Mouse (Mus musculus) urinary bladder, postnatal 4 days (tissue): Measurements from ENCODE around the gene Lrp2bp.

Experiments
- DNase-seq, 2 experiments: peaks; one replicate each; pipeline ENCODE4 v3.0.0; 2021 to 2022; ENCODE audit warnings: low spot score in 2 of 2

Gene Lrp2bp

DNA sequence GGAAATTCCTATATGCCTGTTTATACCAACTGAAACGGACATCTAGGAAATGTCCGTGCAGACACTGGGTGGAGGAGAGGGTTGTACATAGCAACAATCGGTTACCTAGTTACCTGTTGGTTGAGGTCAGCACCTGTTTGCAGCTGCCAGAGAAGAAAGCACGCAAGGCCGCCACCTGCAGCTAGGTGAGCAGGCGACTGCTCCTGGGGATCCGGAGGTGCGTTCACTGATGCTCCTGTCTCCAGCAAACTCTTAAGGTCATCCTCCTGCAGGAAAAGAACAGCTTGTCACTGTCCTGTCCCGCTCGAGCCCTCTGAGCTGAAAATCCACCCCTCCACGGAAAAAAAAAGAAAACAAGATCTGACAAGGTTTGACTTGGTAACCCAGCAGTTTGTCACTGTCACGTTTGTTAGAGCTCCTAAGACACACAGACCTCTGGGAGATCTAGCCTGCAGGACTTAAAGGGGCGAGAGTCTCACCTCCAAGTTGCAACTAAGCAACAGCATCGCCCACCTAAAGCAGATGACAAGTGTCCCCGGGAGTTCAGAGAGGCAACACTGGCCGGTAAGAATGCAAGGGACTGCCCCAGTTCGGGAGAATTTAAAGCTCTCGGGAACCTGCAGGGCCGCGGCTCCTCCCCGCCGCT is at the start of gene Lrp2bp:
Gene Lrp2bp, plus strand, starts transcription at position 166 of the 646 bp plus-strand sequence.
- DNase-seq, result no peak

DNA sequence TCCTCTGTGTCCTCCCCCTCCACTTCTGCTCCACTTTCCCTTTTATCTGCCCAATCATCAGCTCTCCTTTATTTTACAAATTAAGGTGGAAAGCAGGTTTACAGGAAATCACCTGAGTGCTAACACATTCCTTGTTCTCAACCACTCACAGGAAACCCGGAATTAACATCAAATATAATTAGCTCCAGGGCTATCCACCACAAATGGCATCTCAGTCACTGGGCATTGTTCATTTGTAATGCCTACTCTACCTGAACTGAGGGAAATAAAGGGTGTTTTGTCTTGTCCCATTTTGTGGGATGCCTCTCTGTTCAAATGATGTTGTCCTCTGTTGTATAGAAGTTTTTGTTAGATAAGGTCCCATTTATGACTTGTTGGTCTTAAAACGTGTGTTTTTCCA is 48.5 kb upstream of the Lrp2bp start:
- no peak for DNase-seq

DNA sequence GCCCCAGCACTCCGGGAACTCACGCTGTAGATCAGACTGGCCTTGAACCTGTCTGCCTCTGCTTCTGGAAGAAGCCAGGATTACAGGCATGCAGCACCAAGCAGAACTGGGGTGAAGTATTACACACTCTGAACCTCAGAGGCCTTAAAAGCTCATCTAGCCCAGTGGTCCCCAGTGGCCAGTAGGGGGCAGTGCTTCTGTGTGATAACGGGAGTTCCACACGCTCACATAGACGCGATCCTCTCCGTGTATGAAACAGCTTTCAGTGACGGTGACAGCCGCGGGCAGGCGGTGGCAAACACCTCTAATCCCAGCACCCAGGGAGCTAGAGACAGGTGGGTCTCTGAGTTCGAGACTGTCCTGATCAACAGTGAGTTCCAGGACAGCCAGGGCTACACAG is 28.2 kb upstream of the Lrp2bp start:
- DNase-seq, result no peak

DNA sequence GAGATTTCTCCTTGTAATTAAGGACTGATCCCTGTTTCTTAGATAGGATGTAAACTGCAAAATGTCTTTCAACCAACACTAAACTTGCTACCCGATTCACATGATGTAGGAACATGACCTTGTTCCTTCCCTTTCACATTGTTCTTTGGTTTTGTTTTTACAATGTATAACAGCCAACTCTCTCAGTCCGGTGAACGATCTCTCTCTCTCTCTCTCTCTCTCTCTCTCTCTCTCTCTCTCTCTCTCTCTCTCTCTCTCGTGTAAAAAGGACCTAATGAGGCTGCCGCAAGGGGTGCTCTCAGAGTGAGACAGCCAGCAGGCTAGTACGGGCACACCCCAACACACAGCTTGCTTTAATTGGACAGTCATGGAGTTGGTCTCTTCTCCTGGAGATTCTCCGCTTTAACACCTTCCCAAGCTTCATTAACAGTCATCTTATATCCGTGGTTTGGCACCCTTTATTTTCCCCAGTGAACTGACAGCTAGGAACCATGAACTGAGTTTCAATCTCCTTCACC is 25.1 kb upstream of the Lrp2bp start:
- no peak for DNase-seq

DNA sequence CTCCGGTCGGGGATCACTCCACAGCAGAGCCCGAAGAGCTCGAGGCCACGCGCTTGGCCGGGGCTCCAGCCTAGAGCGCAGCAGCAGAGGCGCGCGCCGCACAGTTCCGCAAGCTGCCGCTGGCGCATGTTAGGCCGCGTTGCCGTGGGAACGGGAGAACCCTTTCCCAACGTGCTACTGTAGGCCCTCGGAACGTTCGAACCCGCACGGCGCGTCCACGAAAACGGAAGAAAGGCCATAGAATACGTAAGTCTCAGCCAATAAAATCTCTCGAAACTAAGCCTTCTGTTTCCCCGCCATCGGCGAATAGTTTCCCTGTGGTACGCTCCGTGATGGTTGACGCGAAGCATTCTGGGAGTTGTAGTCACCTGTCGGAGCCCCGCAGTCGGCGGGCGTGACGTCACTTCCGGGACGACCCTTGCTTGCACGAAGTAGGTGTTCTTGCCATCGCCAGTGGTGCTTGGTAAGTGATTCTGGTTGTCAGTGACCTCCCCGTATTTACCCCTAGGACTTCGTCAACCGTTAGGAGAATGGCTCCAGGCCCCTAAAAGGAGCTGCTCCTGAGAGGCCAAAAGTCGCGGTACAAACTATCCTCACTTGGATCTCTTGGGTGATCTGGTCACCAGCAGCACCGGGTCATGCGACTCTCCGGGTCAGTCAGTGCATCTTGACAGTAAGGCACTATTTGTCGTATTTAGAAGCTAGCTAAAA is 23.8 kb upstream of the Lrp2bp start, which contains the start of the genes 1700029J07Rik and Ufsp2:
Gene 1700029J07Rik, minus strand, starts transcription at position 127 of the 711 bp plus-strand sequence.
Gene Ufsp2, plus strand, starts transcription at position 403 of the 711 bp plus-strand sequence.
- DNase-seq, result peak; percentile 94 to 98

DNA sequence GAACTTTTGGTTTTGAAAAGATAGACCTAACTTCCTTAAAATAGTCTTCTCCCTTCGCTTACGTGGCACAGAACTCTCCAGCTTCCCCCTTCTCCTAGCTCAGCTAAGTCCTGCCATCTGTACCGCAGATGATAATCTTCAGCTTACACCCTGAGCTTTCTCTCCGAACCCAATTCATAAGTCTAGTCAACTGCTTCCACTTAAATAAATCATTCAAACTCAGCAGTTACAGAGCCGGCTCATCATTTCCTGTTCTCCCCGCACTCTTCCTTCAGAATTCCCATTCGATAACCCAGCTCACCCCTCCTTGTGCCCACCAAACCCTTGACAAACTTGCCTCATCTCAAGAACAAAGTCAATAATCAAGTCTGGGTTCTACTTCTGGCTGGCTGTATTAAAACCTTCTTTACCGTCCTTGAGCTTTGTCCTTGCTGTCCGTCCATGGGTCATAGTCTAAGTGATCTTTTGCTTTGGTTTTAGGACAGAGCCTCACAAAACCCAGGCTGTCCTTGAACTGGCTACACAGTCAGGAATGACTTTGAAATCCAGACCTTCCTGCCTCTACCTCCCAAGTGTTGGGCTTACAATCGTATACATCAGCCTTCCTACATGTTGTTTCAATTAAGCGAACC is 23.1 kb upstream of the Lrp2bp start:
- DNase-seq, result no peak

DNA sequence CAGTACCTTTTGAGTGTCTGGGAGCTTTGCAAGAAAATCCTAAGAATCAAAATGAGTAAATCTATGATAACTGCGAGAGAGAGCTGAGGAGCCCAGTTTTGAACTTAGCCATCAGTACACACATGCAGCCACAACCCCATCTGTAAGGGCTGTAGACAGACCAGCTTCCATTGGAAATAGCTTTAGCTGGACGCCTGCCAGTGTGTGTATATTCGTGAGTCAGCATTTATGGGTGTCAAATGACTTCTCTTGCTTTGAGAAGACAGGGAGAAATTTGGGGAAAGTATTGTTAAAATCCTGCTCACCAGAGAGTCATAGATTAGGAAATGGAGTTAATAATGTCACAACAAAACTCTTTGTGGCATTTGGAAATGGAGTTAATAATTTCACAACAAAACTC is 12.4 kb upstream of the Lrp2bp start:
- no peak for DNase-seq

DNA sequence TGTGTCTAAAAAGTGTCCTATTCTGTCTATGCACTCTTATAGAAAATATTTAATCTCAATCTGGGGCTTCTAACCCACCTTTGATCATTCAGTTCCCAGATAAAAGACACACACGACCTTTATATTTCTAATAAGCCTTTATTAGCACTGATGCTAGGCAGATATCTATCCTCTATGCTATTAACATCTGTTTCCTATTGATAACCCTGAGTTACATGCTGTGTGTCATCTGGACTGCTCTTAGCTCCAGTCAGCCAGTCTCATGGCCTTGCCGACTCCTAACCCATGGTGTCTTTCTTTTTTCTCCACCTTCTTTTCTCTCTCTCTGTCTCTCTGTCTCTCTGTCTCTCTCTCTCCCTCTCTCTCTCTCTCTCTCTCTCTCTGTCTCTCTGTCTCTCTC is 10.9 kb upstream of the Lrp2bp start:
- DNase-seq, result no peak

DNA sequence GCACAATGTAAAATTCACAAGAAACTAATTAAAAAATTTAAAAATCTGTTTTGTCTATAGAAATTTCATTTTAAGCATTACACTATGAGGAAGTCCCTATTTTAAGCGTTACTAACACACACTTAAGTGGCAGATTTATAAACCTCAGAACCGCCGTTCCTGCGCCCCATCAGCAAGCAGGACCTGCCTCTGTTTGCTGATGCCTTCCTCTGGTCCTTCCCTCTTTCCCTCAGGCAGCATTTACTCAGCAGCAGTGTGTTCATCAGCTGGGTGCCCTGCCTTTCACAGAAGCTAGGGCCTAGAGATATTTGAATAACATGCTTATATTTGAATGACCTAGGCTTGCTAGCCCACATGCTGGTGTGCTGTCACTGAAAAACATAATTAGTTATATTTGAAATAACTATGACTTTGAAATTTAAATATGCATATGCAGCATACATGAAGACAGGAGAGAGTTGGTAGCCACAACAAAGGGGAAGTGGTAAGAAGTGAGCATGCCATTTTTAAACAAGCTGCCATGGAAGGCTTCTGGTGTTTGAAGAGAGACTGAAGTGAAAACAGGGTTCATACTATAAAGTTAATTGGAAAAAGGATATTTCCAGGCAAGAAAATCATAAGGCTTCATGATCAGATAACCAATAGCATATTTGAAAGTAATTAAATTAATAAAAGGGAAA is 8.3 kb upstream of the Lrp2bp start:
- no peak for DNase-seq

DNA sequence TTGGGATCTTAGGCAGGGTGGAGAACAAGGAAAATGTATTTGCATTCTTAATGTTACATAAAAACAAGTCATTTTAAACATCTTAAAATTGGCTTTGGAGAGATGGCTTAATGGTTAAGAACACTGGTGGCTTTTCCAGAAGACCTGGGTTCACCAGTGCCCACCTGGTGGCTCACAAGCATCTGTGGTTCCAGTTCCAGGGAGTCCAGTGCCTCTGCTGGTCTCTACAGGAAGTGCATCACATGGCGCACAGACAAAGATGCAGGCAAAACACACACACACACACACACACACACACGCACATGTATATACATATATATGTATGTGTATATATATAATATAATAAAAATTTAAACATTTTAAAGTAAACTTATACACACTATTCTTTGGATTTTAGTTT is 5.0 kb upstream of the Lrp2bp start:
- DNase-seq, result no peak

DNA sequence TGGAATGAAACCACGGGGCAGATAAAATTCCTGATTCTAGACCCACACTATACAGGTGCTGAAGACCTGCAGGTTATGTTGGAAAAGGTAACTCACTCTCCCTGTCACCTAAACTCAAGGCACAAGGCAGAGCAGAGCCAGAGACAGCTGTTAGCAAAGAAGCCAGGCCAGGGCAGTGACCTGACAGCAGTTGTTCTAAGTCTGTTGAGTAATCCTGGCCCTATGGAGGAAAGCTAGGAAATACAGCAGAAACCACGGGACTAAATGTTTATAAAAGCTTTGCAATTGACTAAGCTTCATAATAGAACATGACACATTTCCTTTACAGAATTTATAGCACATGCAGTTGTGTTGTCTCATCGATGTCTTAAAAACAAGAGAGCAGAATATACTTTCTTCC is 3.5 kb upstream of the Lrp2bp start:
- no peak for DNase-seq

DNA sequence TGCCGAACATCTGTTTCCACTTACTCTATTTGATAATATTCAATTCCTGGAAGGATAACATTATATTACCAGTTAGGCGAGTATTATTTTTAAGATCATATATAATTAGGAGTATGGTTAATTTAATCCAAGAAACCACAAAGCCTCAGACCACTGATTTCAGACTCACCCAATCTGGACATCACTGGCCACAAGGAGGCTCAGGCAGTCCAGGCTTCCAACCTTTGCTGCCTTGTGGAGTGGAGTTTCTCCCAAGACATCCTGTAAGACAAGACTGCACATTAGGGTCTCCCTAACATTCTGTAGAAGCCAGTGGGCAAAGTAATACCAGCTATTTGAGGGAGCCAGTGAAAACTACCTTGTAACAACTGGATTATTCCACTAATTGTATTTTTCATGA is 875 bp upstream of the Lrp2bp start:
- no peak for DNase-seq

DNA sequence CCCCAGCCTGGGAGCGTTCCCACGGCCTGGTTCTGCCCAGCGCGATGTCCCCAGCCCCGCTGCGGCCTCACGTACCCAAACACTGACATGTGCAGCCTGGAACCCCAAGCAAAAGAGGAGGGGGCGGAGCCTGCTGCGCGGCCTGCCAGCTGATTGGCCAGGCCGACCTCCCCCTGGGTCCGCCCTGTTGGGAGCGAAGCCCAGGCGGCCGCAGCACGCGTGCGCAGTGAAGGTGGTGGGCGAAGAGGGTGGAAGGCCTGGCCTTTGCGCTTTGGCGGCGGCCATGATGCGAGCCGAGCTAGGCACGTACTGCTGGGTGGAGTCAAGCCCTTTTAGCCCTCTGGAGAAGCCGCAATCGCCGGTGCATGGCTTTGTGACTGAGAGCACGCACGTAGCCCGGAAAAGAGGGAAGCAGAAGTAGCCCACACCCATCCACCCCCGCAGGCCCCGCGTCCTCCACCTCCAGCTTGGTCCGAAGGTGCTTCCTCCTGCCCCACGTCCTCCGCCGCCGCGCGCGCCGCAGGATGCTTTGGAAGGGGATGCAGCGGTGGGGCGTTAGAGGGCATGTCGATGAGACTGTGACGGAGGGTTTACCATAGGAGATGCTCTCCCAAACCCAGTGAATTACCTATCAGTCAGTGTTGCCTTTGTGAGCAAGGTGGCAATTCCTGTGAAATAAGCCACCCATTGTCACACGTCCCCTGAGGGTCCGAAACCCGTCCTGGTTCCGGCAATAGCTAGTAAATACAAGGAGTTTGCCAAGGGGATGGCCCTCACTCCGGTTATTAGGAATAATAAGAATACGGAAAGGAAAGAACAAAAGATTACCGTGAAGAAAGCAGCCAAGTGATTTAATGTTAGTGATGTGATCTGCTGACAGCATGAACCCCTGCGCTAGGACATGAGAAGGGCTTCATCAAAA is 942 bp downstream of the Lrp2bp start:
- peak; percentile 99 for DNase-seq

DNA sequence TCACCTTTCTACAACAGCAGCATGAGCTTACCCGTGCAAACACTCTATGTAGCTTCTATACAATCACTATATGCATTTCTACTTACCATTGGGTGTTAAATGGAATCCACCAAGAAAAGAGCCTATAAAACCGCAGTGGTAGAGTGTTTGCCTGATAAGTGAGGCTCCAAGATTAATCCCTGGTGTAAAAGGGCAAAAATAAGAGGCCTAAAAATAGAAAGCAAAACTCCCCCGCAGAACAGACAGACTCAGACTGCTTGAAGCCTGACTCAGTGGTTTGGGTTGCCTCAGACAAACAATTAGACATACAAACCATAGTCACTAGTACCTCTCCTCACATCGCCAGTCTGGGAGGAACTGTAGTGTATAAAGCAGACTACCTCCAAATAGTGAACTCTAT is 6.5 kb downstream of the Lrp2bp start, which contains the start of gene Ankrd37:
Gene Ankrd37, minus strand, starts transcription at position 112 of the 400 bp plus-strand sequence.
- no peak for DNase-seq

DNA sequence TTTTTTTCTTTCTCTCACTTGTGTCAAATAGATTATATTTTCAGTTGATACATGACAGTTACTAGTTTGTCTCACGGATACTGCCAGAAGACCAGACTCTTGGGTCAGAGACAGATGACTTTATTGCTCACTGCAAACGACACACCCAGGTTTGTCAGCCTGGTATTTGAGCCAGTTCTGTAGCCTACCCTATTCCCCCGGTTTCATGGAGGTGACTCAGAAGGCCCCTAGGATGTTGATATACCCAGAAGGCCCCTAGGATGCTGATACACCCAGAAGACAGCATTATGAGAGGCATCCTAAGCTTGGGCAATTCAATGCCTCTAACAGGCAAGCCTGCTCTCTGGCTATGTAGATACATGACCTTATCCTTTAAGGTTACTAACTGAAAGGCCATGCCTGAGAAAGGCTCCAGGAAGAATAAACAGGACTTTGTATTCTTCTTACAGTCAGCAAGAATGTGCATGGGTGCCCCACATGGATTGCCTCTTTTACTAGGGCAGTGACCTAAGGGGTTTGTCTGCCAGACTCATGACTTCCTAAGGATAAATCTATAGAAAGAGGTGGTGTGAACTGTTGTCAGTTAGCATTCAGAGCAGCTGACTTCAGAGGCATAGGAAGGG is 8.1 kb downstream of the Lrp2bp start:
- DNase-seq, result no peak

DNA sequence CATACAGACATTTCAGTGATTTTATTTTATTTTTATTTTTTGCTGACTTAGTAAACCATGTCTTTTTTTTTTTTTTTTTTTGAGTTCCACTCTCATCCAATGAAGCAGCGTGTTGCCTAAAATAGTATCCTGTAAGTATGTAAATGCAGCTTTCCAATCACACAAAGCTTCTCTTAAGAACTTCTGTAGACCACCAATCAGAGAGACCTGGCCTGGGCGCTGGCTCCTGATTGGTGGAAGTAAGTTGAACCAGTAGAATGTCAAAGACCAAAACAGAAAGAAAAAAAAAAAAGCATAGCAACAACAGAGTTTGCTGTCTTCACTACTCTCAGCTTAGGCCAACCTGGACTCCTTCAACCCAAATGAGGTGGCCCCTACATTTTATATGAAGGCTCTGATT is 11.2 kb downstream of the Lrp2bp start:
- DNase-seq, result no peak

DNA sequence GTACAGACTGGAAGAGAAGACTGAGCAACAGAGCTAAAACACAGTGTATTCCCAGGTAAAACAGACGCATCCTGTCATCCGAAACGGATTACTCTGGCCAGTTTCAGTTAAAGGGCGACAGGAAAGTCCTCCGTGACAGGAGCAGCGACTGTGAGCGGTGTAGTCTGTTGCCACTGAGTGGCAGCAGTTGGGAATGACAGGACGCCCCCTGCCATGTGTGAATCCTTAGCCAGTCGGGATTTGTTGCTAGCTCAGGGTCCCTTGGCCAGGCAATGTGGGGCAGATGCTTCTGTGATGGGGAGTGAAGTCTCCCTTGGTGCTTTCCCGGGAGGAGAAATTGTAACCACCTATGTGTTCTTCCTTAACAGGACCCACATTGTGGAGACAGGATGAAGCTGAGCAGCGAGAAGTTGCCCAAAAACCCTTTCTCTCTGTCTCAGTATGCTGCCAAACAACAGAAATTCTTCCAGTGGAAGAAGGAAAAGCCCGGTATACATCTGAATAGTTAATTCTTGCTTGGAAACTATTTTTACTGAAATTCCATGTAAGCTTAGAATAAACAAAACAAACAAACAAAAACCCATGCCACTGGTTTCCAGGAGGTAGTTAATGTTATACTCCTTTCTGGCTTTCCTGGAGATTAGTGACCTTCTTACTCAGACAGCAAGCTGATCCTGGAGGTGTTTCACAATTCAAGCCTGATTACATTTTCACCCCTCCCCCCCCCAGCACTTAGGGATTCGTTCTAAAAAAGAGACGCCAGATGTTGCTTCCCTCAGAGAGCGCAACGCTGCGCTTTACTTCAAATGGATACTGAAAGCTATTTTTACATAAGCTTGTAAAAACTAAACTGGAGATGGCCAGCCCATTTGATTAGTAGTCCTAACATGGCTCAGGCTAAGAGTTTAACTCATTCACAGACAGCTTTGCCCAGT is 11.9 kb downstream of the Lrp2bp start:
- no peak for DNase-seq

DNA sequence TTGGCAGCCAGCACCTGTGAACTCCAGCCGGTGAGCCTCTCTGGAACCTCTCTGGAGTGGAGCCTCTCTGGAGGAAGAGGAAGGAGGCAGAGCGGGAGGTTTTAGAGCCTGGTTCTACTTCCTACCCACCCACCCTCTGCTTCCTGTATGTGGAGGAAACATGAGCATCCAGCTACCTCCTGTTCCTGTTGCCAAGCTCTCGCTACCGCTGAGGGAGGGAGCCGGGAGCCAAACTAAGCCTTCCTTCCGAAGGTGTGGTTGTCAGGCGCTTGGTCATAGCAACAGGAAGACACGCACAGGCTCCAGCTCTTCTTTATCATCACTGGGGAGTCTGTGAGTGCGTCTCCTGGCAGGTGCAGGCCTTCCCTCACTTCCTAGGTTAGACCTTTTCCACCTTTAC is 23.1 kb downstream of the Lrp2bp start:
- no peak for DNase-seq

DNA sequence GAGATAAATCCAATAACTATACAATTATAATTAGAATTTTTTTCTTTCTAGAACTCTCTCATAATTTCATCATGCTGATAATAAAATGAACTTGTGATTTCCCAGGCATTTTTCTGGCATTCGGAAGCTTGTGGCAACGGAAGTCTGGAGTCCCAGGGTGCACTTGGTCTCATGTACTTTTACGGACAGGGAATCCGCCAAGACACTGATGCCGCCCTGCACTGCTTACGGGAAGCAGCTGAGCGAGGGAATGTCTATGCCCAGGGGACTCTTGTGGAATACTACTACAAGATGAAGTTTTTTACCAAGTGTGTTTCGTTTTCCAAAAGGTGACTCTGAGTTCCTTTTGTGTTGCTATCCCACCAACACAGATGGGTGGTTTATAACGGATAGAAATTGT is 23.7 kb downstream of the Lrp2bp start:
- no peak for DNase-seq
